Mouse (Mus musculus): ENCODE measurements around the gene Apln.

Apln gene

GRCm38 (mm10) chrX:48016906-48017601, 17.6 kb downstream of the Apln start:
- in situ Hi-C loops (cut with MboI, MseI), result no loop called here

- in situ Hi-C loops (cut with MboI, MseI), result no loop called here
Measured at GRCm38 (mm10) chrX:48011656-48012055, 23.0 kb downstream of the Apln start.

GRCm38 (mm10) chrX:48006062-48006461, 28.6 kb downstream of the Apln start:
- in situ Hi-C loops (cut with MboI, MseI), result no loop called here

GRCm38 (mm10) chrX:48004786-48005185, 29.9 kb downstream of the Apln start:
- in situ Hi-C loops (cut with MboI, MseI), result no loop called here

- in situ Hi-C loops (cut with MboI, MseI), result no loop called here
Measured at GRCm38 (mm10) chrX:48001151-48001550, 33.5 kb downstream of the Apln start.

- in situ Hi-C loops (cut with MboI, MseI), result loop anchor here in 1 of 2 experiments (10.0 kb wide), 1 partner anchor 406 kb away; no protein-coding TSS in a partner anchor
Measured at GRCm38 (mm10) chrX:47998412-47998811, 36.2 kb downstream of the Apln start.

- in situ Hi-C loops (cut with MboI, MseI), result loop anchor here in 1 of 2 experiments (10.0 kb wide), 1 partner anchor 412 kb away; no protein-coding TSS in a partner anchor
Measured at GRCm38 (mm10) chrX:47992606-47993005, 42.0 kb downstream of the Apln start.

GRCm38 (mm10) chrX:47988024-47988423, 46.6 kb downstream of the Apln start:
- in situ Hi-C loops (cut with MboI, MseI), result no loop called here

GRCm38 (mm10) chrX:47985000-47985619, 49.5 kb downstream of the Apln start:
- in situ Hi-C loops (cut with MboI, MseI), result no loop called here

- in situ Hi-C loops (cut with MboI, MseI), result no loop called here
Measured at GRCm38 (mm10) chrX:47977078-47977477, 57.6 kb downstream of the Apln start.

GRCm38 (mm10) chrX:47976551-47976950, 58.1 kb downstream of the Apln start:
- in situ Hi-C loops (cut with MboI, MseI), result no loop called here

All from T-helper 17 cell (primary cell).